Mouse (Mus musculus): Measurements from ENCODE around the gene Rgs7.

Gene Rgs7

DNA sequence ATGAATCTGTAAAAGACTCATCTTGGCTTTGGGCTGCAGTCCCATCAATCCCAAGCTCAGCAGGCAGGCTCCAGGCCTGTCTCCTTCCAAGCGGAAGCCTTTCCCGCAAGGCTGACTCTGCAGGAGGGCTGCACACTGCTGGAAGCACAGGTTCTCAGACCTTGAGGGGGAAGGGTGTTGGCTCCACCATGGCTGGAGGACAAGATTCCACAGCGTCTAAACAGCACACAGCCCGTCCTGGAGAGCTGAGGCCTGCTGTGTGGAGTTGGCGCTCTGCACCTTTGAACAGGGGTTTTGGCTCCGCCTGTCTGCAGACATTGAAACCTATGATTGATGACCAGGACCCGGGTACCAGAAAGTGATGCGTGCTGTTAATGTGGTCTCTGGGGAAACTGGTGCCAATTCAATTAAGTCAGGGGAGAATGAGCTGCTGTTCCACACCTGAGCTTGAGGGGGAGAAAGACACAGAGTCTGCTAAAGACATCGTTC is 463.5 kb downstream of the Rgs7 start:
- in situ Hi-C loops (cut with MboI): no loop called here

DNA sequence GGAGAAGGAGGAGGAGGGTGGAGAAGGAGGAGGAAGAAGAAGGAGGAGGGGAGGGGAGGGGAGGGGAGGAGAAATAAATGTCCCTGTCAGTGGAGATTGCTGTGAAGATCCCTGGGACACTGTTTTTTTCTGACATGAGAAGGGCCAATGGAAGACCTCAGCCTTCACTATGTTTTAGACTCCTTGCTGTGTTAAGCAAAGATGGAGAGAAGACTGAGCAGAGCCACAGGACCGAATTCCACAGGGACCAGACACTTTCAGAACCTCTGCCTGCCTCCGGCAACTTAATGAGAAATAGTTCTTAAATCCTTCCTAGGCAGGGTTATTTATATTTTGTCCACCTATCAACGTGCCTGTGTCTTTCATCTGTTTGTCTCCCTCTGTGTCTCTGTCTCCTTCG is 464.0 kb downstream of the Rgs7 start:
- in situ Hi-C loops (cut with MboI): no loop called here

DNA sequence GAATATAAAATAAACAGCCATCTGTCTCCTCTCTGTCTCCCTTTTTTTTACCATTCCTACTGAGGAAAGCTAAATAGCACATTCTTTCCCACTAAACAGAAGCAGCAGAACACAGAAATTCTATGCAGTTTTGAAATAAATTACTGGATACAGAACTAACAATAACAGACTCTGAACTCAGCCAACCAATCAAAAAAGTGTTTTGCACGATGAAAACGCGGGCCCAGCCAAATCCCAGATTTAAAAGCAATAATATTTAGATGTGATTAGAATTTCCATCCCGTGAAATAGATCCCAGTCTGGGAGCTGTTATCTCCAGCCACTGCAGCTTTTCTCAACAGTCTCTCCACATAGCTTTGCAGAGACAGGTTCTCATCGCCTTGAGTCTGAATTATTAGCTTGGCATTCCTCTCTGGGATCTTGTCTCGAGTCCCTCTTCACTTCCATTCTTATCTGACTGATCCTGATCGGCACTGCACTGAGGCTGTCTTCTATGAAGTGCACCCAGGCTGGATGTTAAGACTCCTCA is 466.5 kb downstream of the Rgs7 start:
- in situ Hi-C loops (cut with MboI): no loop called here

DNA sequence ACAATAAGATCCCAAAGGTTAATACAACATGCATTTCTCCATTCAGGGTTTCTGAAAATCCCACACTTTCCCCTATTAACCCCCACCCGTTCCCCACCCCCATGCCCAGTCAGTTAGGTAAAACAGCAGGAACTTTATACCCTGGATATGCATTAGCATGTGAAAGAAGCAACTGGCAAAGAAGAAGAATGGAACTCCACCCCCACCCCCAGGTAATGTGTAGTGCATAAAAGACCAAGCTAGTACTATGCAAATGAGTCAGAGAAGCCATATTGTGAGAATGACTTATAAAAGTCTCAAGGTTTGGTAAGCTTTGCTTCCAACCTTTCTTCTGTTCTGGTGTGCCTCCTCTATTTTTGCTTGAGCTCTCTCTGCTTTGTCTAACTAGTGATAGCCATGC is 468.2 kb downstream of the Rgs7 start:
- in situ Hi-C loops (cut with MboI): no loop called here
